Mouse (Mus musculus) heart, postnatal 0 days (tissue): ENCODE results near the gene Pml. TPM values are rescaled to one million over a fixed set of nuclear protein-coding genes. Genes with fewer than 3 reads are reported as not detected.
A peak's percentile ranks its signal among the peaks of the same experiment; 100 is the strongest.

Experiments used
- ATAC-seq: fragments of 200-750 bp; cut with Nextera tagmentation; 2 replicates; pipeline ENCODE4 v1.8.0; 2017; ENCODE audit warnings: low read depth, moderate number of reproducible peaks, moderate library complexity; ENCODE audit not compliant: insufficient read depth
- DNase-seq: peaks from one replicate; pipeline ENCODE4 v3.0.0-alpha.2; 2016; ENCODE audit warnings: low spot score
- H3K27ac ChIP-seq: fragments of 300-500 bp; sonication (generic); 2 replicates; pipeline ENCODE4 v1.5.1; 2014; ENCODE audit warnings: low read depth, mild to moderate bottlenecking
- H3K27me3 ChIP-seq: fragments of 300-500 bp; sonication (generic); 2 replicates; pipeline ENCODE4 v1.6.1; 2014; ENCODE audit warnings: low read length, mixed read lengths; ENCODE audit not compliant: control insufficient read depth, insufficient read depth
- H3K36me3 ChIP-seq: fragments of 300-500 bp; sonication (generic); replicated peaks from 2 replicates; pipeline ENCODE4 v1.6.1; 2014; ENCODE audit warnings: low read length, mixed read lengths; ENCODE audit not compliant: control insufficient read depth, insufficient read depth
- H3K4me1 ChIP-seq: fragments of 300-500 bp; sonication (generic); 2 replicates; pipeline ENCODE4 v1.6.1; 2014; ENCODE audit warnings: antibody characterized with exemption; ENCODE audit not compliant: control insufficient read depth, insufficient read depth
- H3K4me2 ChIP-seq: fragments of 300-500 bp; sonication (generic); 2 replicates; pipeline ENCODE4 v1.6.1; 2014; ENCODE audit warnings: low read depth, mild to moderate bottlenecking, low read length, moderate library complexity
- H3K4me3 ChIP-seq: fragments of 300-500 bp; sonication (generic); 2 replicates; pipeline ENCODE4 v1.5.1; 2014; ENCODE audit warnings: low read depth, low read length
- H3K9ac ChIP-seq: fragments of 300-500 bp; sonication (generic); replicated peaks from 2 replicates; pipeline ENCODE4 v1.6.1; 2014; ENCODE audit warnings: low read depth, low read length, mixed read lengths
- H3K9me3 ChIP-seq: fragments of 300-500 bp; sonication (generic); replicated peaks from 2 replicates; pipeline ENCODE4 v1.6.1; 2016; ENCODE audit warnings: low read length; ENCODE audit not compliant: control insufficient read depth
- CTCF ChIP-seq: IDR thresholded peaks from 2 replicates; pipeline ENCODE4 v1.5.1; 2016; ENCODE audit warnings: antibody characterized with exemption, control low read depth, low read depth
- EP300 ChIP-seq: IDR thresholded peaks from 2 replicates; pipeline ENCODE4 v1.6.1; 2016; ENCODE audit warnings: antibody characterized with exemption, low read depth
- WGBS: fragments of 180-500 bp; shearing (Covaris S2); extraction: QIAGEN DNeasy Blood & Tissue Kit; methylation state at CpG from one replicate; pipeline ENCODE4 v1.1.7; 2014; 5-methylcytosine and 5-hydroxymethylcytosine counted together
- polyA plus RNA-seq: library from polyadenylated mRNA; unstranded; fragments of >200 nt; fragmentation: Nextera tagmentation; extraction: Ambion mirVana; gene quantifications from 2 replicates; pipeline ENCODE4 v1.2.1, GENCODE M21; 2015
- total RNA-seq: library from RNA; depleted of rRNA; stranded (reverse); fragments of >200 nt; gene quantifications from 2 replicates; pipeline ENCODE4 v1.2.3, GENCODE M21; 2014; ENCODE audit warnings: low replicate concordance

The Pml gene
- total and polyA plus RNA-seq, 2 experiments from 2014 or later: 5.2 to 15.0 TPM

- peaks cover 44% of the 10 kb centered on the region for H3K4me1 ChIP-seq
- H3K9ac ChIP-seq: no peak overlapping the region
Measured at GRCm38 (mm10) chr9:58246083-58246591, 3.4 kb downstream of the Pml start.

GRCm38 (mm10) chr9:58243696-58244095 is 5.9 kb downstream of the Pml start:
- TF ChIP-seq CTCF (no peak), EP300 (no peak)
- H3K27me3 ChIP-seq: no peaks in the 10 kb centered on the region

More at GRCm38 (mm10) chr9:58246083-58246591, 3.4 kb downstream of the Pml start:
- no peak overlapping the region for H3K4me3 ChIP-seq
- TF ChIP-seq EP300 (no peak), CTCF (no peak)
- H3K27ac ChIP-seq: no peak overlapping the region
- no peaks in the 10 kb centered on the region for H3K9me3 ChIP-seq
- WGBS: 58% methylated on average over 4 of the region's 4 CpGs
- H3K27me3 ChIP-seq: no peaks in the 10 kb centered on the region
- DNase-seq (no peak), ATAC-seq (no peak)
- peaks cover 8% of the 10 kb centered on the region; the same call in 1 of the 2 replicates for H3K36me3 ChIP-seq
- H3K4me2 ChIP-seq: no peak overlapping the region

GRCm38 (mm10) chr9:58242696-58243095 is 6.9 kb downstream of the Pml start:
- no peak for ATAC-seq
- Histone ChIP-seq H3K4me3 (no peak overlapping the region), H3K9me3 (no peaks in the 10 kb centered on the region), H3K4me1 (peaks cover 21% of the 10 kb centered on the region), H3K4me2 (no peak overlapping the region), H3K36me3 (peaks cover 8% of the 10 kb centered on the region; the same call in 1 of the 2 replicates), H3K27me3 (no peaks in the 10 kb centered on the region), H3K27ac (no peak overlapping the region), H3K9ac (0 out of 2 replicates have a peak overlapping the region, but pooled peaks have one; percentile 20)
- WGBS: 61% methylated on average over 5 of the region's 5 CpGs
- no peak for TF ChIP-seq EP300
- TF ChIP-seq CTCF: no peak
- DNase-seq: no peak

More at GRCm38 (mm10) chr9:58243696-58244095, 5.9 kb downstream of the Pml start:
- Histone ChIP-seq H3K27ac (no peak overlapping the region), H3K9me3 (no peaks in the 10 kb centered on the region), H3K9ac (no peak overlapping the region), H3K4me2 (no peak overlapping the region), H3K36me3 (peaks cover 8% of the 10 kb centered on the region; the same call in 1 of the 2 replicates), H3K4me1 (peaks cover 27% of the 10 kb centered on the region), H3K4me3 (no peak overlapping the region)
- DNase-seq: no peak
- WGBS: 70% methylated on average over 6 of the region's 6 CpGs
- ATAC-seq: no peak

- H3K27ac ChIP-seq: 0 out of 2 replicates have a peak overlapping the region, but pooled peaks have one; percentile 53
- H3K36me3 ChIP-seq: peaks cover 8% of the 10 kb centered on the region; the same call in 1 of the 2 replicates
- H3K4me2 ChIP-seq: 0 out of 2 replicates have a peak overlapping the region, but pooled peaks have one; percentile 1
- TF ChIP-seq CTCF (no peak), EP300 (no peak)
- H3K27me3 ChIP-seq: no peaks in the 10 kb centered on the region
- ATAC-seq (peak; percentile 63), DNase-seq (peak; percentile 62)
- H3K4me3 ChIP-seq: no peak overlapping the region
- H3K4me1 ChIP-seq: peaks cover 13% of the 10 kb centered on the region
- H3K9ac ChIP-seq: peak overlapping the region; percentile 15; the same call in 1 of the 2 replicates
- no peaks in the 10 kb centered on the region for H3K9me3 ChIP-seq
- WGBS: 48% methylated on average over 9 of the region's 9 CpGs
Measured at GRCm38 (mm10) chr9:58241780-58242485, 7.7 kb downstream of the Pml start.

- Histone ChIP-seq H3K27me3 (no peaks in the 10 kb centered on the region), H3K9me3 (no peaks in the 10 kb centered on the region), H3K36me3 (peaks cover 40% of the 10 kb centered on the region), H3K4me1 (no peaks in the 10 kb centered on the region), H3K4me2 (no peak overlapping the region), H3K27ac (no peak overlapping the region), H3K9ac (no peak overlapping the region), H3K4me3 (no peak overlapping the region)
- DNase-seq: no peak
- ATAC-seq: no peak
- WGBS: 94% methylated on average over 28 of the region's 28 CpGs
- TF ChIP-seq EP300: no peak
- TF ChIP-seq CTCF: no peak
Measured at GRCm38 (mm10) chr9:58234502-58235015, 15.0 kb downstream of the Pml start.
